In genomic region chr3:135290249-135290894, GRCm38 (mm10) we compare ENCODE assay signal across 9 mouse cellular contexts. TPM values are rescaled to one million over a fixed set of nuclear protein-coding genes. Genes with fewer than 3 reads are reported as not detected.
DNase-seq lines count a peak whose midpoint lies in the region; ATAC-seq and TF ChIP-seq lines count a peak whose summit lies in the region.
"Had no signal": no experiment of that assay in that cellular context is flagged by ENCODE, and none has a peak within 500 bp of the region (broad histone marks: within the 10 kb centered on the region; RNA-seq: fewer than 3 reads in every experiment).

No protein-coding gene starts in this region.

- peaks cover 3% of the 10 kb centered on the region; the same call in 1 of the 2 replicates for H3K36me3 ChIP-seq in kidney, adult 2 months (ENCODE audit: control insufficient read depth, insufficient read depth, low read length)
- H3K36me3 ChIP-seq in limb, embryonic 12.5 days = no peaks in the 10 kb centered on the region
- H3K36me3 ChIP-seq: heart, embryonic 15.5 days had no signal

- peak; percentile 61 for TF ChIP-seq CTCF in kidney, adult 2 months (conservative IDR thresholded peaks at IDR 0.05; ENCODE audit: insufficient read depth, insufficient read length, low read depth, low read length)

- no peak overlapping the region for H3K4me3 ChIP-seq in kidney, adult 2 months (ENCODE audit: insufficient read depth, low read depth, low read length)
- no peak overlapping the region for H3K4me3 ChIP-seq in limb, embryonic 12.5 days (replicated peaks)
- H3K4me3 ChIP-seq: heart, embryonic 15.5 days had no signal

- 98% methylated on average over 7 of the region's 7 CpGs for WGBS in kidney, adult 2 months
- 100% methylated on average over 4 of the region's 7 CpGs for WGBS in limb, embryonic 12.5 days

- peak; percentile 42 to 49 for DNase-seq in B cell, adult 2 months
- DNase-seq in MEL-GATA-1-ER (ENCODE audit: extremely low read depth, low read depth) = peak; percentile 40
- peak; percentile 10 for DNase-seq in cerebellum, adult 8-10 months
- peak; percentile 27 to 56 for DNase-seq in frontal cortex, postnatal 10 days (ENCODE audit: low spot score in 2 of 2)
- peak; percentile 51 for DNase-seq in kidney, adult 2 months
- DNase-seq in naive thymus-derived CD4-positive, alpha-beta T cell, adult 2 months (ENCODE audit: low read depth) = peak; percentile 75
- peak; percentile 69 for DNase-seq in thymus, postnatal 25 days

- no peaks in the 10 kb centered on the region for H3K9me3 ChIP-seq in limb, embryonic 12.5 days
- H3K9me3 ChIP-seq: heart, embryonic 15.5 days had no signal

- no peaks in the 10 kb centered on the region for H3K27me3 ChIP-seq in kidney, adult 2 months (replicated peaks; ENCODE audit: control insufficient read depth, insufficient read depth, low read length)
- H3K27me3 ChIP-seq in limb, embryonic 12.5 days = no peaks in the 10 kb centered on the region
- H3K27me3 ChIP-seq: heart, embryonic 15.5 days had no signal

- H3K4me2 ChIP-seq in limb, embryonic 12.5 days = no peak overlapping the region
- H3K4me2 ChIP-seq: heart, embryonic 15.5 days had no signal

- no peak overlapping the region for H3K9ac ChIP-seq in limb, embryonic 12.5 days (replicated peaks)
- H3K9ac ChIP-seq: heart, embryonic 15.5 days had no signal

- H3K4me1 ChIP-seq in kidney, adult 2 months (ENCODE audit: control insufficient read depth, insufficient read depth, low read length) = peaks cover 2% of the 10 kb centered on the region; the same call in 1 of the 2 replicates
- H3K4me1 ChIP-seq in limb, embryonic 12.5 days (replicated peaks) = no peaks in the 10 kb centered on the region

- H3K27ac ChIP-seq in kidney, adult 2 months (ENCODE audit: insufficient read depth, low read depth, low read length) = no peak overlapping the region
- no peak overlapping the region for H3K27ac ChIP-seq in limb, embryonic 12.5 days
- H3K27ac ChIP-seq: heart, embryonic 15.5 days had no signal

- ATAC-seq in limb, embryonic 12.5 days (ENCODE audit: insufficient number of reproducible peaks, insufficient read depth, low FRiP score, low TSS enrichment, low read depth) = peak; percentile 68

- no peak for TF ChIP-seq POLR2A in kidney, adult 2 months (IDR thresholded peaks at IDR 0.05; ENCODE audit: low read depth, low read length)

RNA-seq across cellular contexts. Expression of gene Bdh2, which starts 9.4 kb away (rescaled TPM):
- polyA plus RNA-seq in kidney, adult 2 months (2012; rRNA removed) = 247 and 284 TPM in 2 replicates
- 13.4 and 14.0 TPM in 2 replicates for polyA plus RNA-seq in limb, embryonic 12.5 days (2016; fragmentation: Nextera tagmentation; extraction: Ambion mirVana)

RNA-seq across cellular contexts. Expression of gene Slc9b2, which starts 17.1 kb away (rescaled TPM):
- polyA plus RNA-seq in kidney, adult 2 months (2012; rRNA removed) = 0.30 and 0.59 TPM in 2 replicates
- 4.9 and 5.5 TPM in 2 replicates for polyA plus RNA-seq in limb, embryonic 12.5 days (2016; fragmentation: Nextera tagmentation; extraction: Ambion mirVana)

RNA-seq across cellular contexts. Expression of gene Slc9b1, which starts 57.5 kb away (rescaled TPM):
- polyA plus RNA-seq in kidney, adult 2 months (2012; rRNA removed) = 0.06 TPM in 1 of 2 replicates, not detected in the other
- polyA plus RNA-seq in limb, embryonic 12.5 days (2016; fragmentation: Nextera tagmentation; extraction: Ambion mirVana) = 0.49 TPM in 1 of 2 replicates, not detected in the other
- polyA plus RNA-seq: heart, embryonic 15.5 days had no signal

Comparison
In these comparisons a context has a peak if more than half of its experiments do, and no peak if none do; other contexts are left out.
1. DNase-seq: peak in every context shown above with its lines; median percentile 75 in naive thymus-derived CD4-positive, alpha-beta T cell, adult 2 months; 69 in thymus, postnatal 25 days; 51 in kidney, adult 2 months; 46 in B cell, adult 2 months; 42 in frontal cortex, postnatal 10 days; 40 in MEL-GATA-1-ER; 10 in cerebellum, adult 8-10 months.
2. RNA of gene Bdh2, which starts 9.4 kb away (polyA plus RNA-seq): 247 to 284 TPM in kidney, adult 2 months; 13.4 to 14.0 TPM in limb, embryonic 12.5 days; every median in the first group is over 10 times any median in the second.